Mouse (Mus musculus): ENCODE results near the gene Myl6. TPM values are rescaled to one million over a fixed set of nuclear protein-coding genes. Genes with fewer than 3 reads are reported as not detected.
A peak's percentile ranks its signal among the peaks of the same experiment; 100 is the strongest.
"Not testable (repeated sequence)": the region's sequence is repeated elsewhere in the genome, so short reads cannot be mapped to it uniquely, and the experiment has no call there.

The Myl6 gene
- polyA plus RNA-seq, 1 experiment from 2014 or later, result 852 TPM

DNA sequence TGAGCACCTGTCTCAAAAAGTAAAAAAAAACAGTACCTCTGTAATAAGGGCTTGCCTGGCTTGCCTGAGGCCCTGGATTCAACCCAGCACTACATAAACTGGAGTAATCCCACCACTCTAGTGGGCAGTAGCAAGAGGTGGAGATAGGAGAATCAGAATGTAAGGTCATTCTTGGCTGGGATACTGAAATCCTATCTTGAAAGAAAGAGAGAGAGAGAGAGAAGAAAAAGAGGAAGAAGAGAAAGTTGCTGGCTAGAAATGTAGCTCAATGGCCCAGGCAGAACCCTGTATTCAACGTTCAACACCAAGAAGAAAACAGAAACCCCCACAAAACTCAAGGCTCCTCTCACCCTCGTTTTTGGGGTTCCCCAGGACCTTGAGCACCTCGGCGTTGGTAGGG is 2.0 kb upstream of the Myl6 start:
- H3K9me3 ChIP-seq (replicated peaks; ENCODE audit: control insufficient read depth, low read length, poor library complexity, severe bottlenecking), result no peaks in the 10 kb centered on the region
- H3K4me3 ChIP-seq (ENCODE audit: low read depth, low read length), result no peak overlapping the region
- H3K4me2 ChIP-seq (ENCODE audit: low read length), result no peak overlapping the region
- H3K9ac ChIP-seq (ENCODE audit: low read depth, low read length), result no peak overlapping the region
- no peak for ATAC-seq
- 74% methylated on average over 4 of the region's 4 CpGs for WGBS
- peaks cover 8% of the 10 kb centered on the region for H3K36me3 ChIP-seq (ENCODE audit: control insufficient read depth, insufficient read depth, low read length)
- H3K27me3 ChIP-seq (ENCODE audit: control insufficient read depth, insufficient read depth, low read depth, low read length), result no peaks in the 10 kb centered on the region
- H3K27ac ChIP-seq (ENCODE audit: low read length), result no peak overlapping the region
- H3K4me1 ChIP-seq (ENCODE audit: control insufficient read depth, insufficient read depth, low read length), result peaks cover 31% of the 10 kb centered on the region

DNA sequence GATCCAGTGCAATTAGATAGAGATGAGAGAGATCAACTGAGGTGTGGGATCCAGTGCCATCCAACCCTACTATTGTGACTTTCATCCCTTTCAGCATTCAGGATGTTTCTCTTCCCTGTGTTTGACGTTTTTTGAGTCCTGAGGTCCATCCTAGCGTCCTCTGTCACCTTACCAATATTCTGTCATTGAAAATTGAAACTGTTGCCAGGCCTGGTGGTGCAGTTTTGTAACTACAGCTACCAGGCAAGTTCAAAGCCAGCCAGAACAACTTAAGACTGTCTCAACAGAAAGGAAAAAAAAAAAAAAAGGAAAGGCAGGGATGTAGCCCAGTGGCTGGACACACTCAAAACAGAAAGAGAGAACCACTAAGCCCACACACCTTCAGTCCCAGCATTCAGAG is 1.3 kb upstream of the Myl6 start:
- no peak overlapping the region for H3K4me3 ChIP-seq (ENCODE audit: low read depth, low read length)
- no peak overlapping the region for H3K27ac ChIP-seq (ENCODE audit: low read length)
- peaks cover 36% of the 10 kb centered on the region for H3K4me1 ChIP-seq (ENCODE audit: control insufficient read depth, insufficient read depth, low read length)
- H3K4me2 ChIP-seq (ENCODE audit: low read length), result no peak overlapping the region; the same call in 1 of the 2 replicates
- H3K27me3 ChIP-seq (ENCODE audit: control insufficient read depth, insufficient read depth, low read depth, low read length), result no peaks in the 10 kb centered on the region
- H3K9me3 ChIP-seq (replicated peaks; ENCODE audit: control insufficient read depth, low read length, poor library complexity, severe bottlenecking), result no peaks in the 10 kb centered on the region
- no peak overlapping the region for H3K9ac ChIP-seq (ENCODE audit: low read depth, low read length)
- peaks cover 11% of the 10 kb centered on the region for H3K36me3 ChIP-seq (ENCODE audit: control insufficient read depth, insufficient read depth, low read length)
- ATAC-seq, result no peak
- 79% methylated on average over 2 of the region's 2 CpGs for WGBS

DNA sequence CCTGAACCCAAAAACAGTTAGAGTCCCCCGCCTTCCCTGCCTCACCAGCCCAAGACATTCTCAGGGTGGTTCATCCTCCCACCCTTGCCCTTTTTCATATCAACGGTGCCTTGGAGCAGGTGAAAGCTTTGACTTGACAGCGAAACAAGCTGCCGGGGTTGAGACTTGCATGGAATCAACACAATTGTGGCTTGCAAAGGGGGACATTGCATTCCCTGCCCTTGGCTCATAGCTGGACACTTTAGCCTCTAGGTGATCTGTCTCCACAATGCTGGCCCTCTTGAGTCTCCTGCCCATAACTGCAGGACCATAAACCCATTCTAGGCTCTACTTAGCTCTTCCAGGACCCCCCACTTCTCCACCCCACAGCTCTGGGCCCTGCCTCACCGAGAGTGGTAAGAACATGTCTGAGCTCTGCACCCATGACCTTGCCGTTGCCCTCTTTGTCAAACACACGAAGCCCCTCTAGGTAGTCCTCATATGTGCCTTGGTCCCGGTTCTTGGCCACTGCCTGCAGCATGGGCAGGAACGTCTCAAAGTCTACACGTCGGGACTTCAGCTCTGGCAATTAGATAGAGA is 811 bp upstream of the Myl6 start:
- Histone ChIP-seq H3K27ac (ENCODE audit: low read length) (peak overlapping the region; percentile 96), H3K27me3 (ENCODE audit: control insufficient read depth, insufficient read depth, low read depth, low read length) (no peaks in the 10 kb centered on the region), H3K9ac (ENCODE audit: low read depth, low read length) (peak overlapping the region; percentile 81), H3K4me1 (ENCODE audit: control insufficient read depth, insufficient read depth, low read length) (peaks cover 36% of the 10 kb centered on the region), H3K9me3 (replicated peaks; ENCODE audit: control insufficient read depth, low read length, poor library complexity, severe bottlenecking) (no peaks in the 10 kb centered on the region), H3K4me3 (ENCODE audit: low read depth, low read length) (peak overlapping the region; percentile 77), H3K4me2 (ENCODE audit: low read length) (peak overlapping the region; percentile 56), H3K36me3 (ENCODE audit: control insufficient read depth, insufficient read depth, low read length) (peaks cover 16% of the 10 kb centered on the region)
- 61% methylated on average over 11 of the region's 11 CpGs for WGBS
- ATAC-seq, result no peak

DNA sequence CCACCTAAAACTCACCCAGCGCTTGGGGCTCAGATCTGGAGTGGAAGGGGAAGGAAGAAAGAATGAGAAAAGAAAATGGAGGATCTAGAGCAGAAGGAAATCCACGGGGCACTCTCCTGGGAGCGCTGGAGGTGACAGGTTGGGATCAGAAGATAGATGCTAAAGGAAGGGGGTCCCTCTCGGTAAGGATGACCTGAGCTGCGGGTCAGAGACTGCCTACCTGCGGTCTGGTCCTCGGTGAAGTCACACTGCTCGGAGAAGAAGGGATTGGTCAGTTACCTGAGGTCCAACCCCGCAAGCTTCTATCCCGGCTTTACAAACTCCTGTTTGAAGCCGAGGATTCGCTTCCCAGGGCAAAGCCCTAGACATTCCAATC is 638 bp downstream of the Myl6 start:
- peak overlapping the region; percentile 85 for H3K9ac ChIP-seq (ENCODE audit: low read depth, low read length)
- H3K27me3 ChIP-seq (ENCODE audit: control insufficient read depth, insufficient read depth, low read depth, low read length), result no peaks in the 10 kb centered on the region
- peak overlapping the region; percentile 96 for H3K27ac ChIP-seq (ENCODE audit: low read length)
- H3K36me3 ChIP-seq (ENCODE audit: control insufficient read depth, insufficient read depth, low read length), result peaks cover 27% of the 10 kb centered on the region
- H3K4me3 ChIP-seq (ENCODE audit: low read depth, low read length), result peak overlapping the region; percentile 77
- H3K9me3 ChIP-seq (replicated peaks; ENCODE audit: control insufficient read depth, low read length, poor library complexity, severe bottlenecking), result no peaks in the 10 kb centered on the region
- WGBS, result 0% methylated on average over 12 of the region's 12 CpGs
- peak overlapping the region; percentile 78 for H3K4me2 ChIP-seq (ENCODE audit: low read length)
- ATAC-seq, result peak; percentile 37
- H3K4me1 ChIP-seq (ENCODE audit: control insufficient read depth, insufficient read depth, low read length), result peaks cover 31% of the 10 kb centered on the region

DNA sequence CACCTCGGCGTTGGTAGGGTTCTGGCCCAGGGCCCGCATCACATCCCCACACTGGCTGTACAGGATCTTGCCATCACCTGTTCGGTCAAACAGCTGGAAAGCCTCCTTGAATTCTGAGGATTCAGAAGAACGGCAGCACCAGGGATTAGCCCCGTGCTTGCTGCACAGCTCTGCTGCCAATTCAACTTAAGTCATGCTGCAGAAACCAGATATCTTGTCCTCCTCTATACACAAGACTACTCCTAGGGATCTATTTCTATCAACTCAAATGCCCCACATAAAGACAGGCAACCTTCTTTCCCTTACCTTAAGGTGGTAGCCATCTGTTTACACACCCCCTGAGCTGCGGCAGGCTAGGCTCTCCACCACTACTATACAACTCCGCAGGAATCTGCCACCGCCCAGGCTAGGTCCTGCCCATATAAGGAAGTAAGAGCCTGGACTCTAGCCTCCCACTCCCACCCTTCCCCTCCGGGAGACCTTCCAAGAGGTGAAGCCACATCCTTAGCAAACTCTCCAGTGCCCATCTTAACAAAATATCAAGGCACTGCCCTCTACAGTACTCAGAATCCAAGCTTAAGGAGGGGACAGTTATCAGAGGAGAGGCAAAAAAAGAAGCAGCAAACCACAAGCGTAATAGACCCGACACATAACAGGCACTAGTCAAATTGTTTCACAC is 1.2 kb downstream of the Myl6 start:
- Histone ChIP-seq H3K27ac (ENCODE audit: low read length) (peak overlapping the region; percentile 96), H3K9me3 (replicated peaks; ENCODE audit: control insufficient read depth, low read length, poor library complexity, severe bottlenecking) (no peaks in the 10 kb centered on the region), H3K9ac (ENCODE audit: low read depth, low read length) (peak overlapping the region; percentile 85), H3K4me1 (ENCODE audit: control insufficient read depth, insufficient read depth, low read length) (peaks cover 26% of the 10 kb centered on the region), H3K4me3 (ENCODE audit: low read depth, low read length) (peak overlapping the region; percentile 77), H3K27me3 (ENCODE audit: control insufficient read depth, insufficient read depth, low read depth, low read length) (no peaks in the 10 kb centered on the region), H3K36me3 (ENCODE audit: control insufficient read depth, insufficient read depth, low read length) (peaks cover 30% of the 10 kb centered on the region), H3K4me2 (ENCODE audit: low read length) (peak overlapping the region; percentile 78)
- ATAC-seq, result peak; percentile 31; the same call in 1 of the 2 replicates
- WGBS, result 26% methylated on average over 12 of the region's 12 CpGs

DNA sequence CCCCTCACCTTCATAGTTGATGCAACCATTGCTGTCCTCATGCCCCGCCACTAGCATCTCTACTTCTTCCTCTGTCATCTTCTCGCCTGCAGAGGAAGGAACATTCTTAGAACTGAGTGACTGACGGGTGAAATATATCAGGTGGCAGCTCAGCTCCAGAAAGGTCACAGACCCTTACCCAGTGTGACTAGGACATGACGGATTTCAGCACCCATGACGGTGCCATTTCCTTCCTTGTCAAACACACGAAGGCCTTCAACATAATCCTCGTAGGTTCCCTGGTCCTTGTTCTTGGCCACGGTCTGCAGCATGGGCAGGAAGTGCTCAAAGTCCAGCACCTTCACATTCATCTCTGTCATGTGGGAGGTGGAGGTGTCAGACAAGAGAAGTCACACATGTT is 1.9 kb downstream of the Myl6 start:
- H3K4me3 ChIP-seq (ENCODE audit: low read depth, low read length), result peak overlapping the region; percentile 77
- not testable (repeated sequence) for H3K9me3 ChIP-seq (replicated peaks; ENCODE audit: control insufficient read depth, low read length, poor library complexity, severe bottlenecking); H3K27me3 ChIP-seq (ENCODE audit: control insufficient read depth, insufficient read depth, low read depth, low read length); ATAC-seq
- 80% methylated on average over 8 of the region's 8 CpGs for WGBS
- peaks cover 26% of the 10 kb centered on the region for H3K4me1 ChIP-seq (ENCODE audit: control insufficient read depth, insufficient read depth, low read length)
- H3K36me3 ChIP-seq (ENCODE audit: control insufficient read depth, insufficient read depth, low read length), result peaks cover 37% of the 10 kb centered on the region
- H3K4me2 ChIP-seq (ENCODE audit: low read length), result peak overlapping the region; percentile 78
- H3K27ac ChIP-seq (ENCODE audit: low read length), result peak overlapping the region; percentile 43
- peak overlapping the region; percentile 1; the same call in 1 of the 2 replicates for H3K9ac ChIP-seq (ENCODE audit: low read depth, low read length)

DNA sequence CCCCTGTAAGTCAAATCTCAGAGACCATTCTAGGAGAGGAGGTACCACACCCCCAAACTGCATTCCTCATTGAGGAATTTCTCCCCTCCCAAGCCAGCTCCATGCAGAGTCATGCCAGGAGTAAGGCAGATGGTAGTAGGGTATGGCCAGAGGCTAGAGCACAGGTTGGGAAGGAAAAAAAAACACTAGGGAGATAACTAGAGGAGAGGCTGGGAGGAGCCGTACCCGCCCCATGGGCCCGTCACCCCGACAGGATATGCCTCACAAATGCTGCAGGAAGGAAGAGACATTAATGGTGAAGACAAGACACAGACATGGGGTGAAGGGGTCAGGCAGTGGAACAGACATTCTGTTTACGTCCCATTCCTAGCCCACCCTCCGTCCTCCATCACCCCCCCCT is 2.5 kb downstream of the Myl6 start:
- H3K36me3 ChIP-seq (ENCODE audit: control insufficient read depth, insufficient read depth, low read length), result peaks cover 38% of the 10 kb centered on the region
- ATAC-seq, result no peak
- peak overlapping the region; percentile 54; the same call in 1 of the 2 replicates for H3K9ac ChIP-seq (ENCODE audit: low read depth, low read length)
- no peaks in the 10 kb centered on the region for H3K27me3 ChIP-seq (ENCODE audit: control insufficient read depth, insufficient read depth, low read depth, low read length)
- peaks cover 26% of the 10 kb centered on the region for H3K4me1 ChIP-seq (ENCODE audit: control insufficient read depth, insufficient read depth, low read length)
- H3K27ac ChIP-seq (ENCODE audit: low read length), result peak overlapping the region; percentile 43
- 80% methylated on average over 6 of the region's 6 CpGs for WGBS
- H3K4me3 ChIP-seq (ENCODE audit: low read depth, low read length), result 0 out of 2 replicates have a peak overlapping the region, but pooled peaks have one; percentile 77
- H3K9me3 ChIP-seq (replicated peaks; ENCODE audit: control insufficient read depth, low read length, poor library complexity, severe bottlenecking), result no peaks in the 10 kb centered on the region
- H3K4me2 ChIP-seq (ENCODE audit: low read length), result peak overlapping the region; percentile 78

DNA sequence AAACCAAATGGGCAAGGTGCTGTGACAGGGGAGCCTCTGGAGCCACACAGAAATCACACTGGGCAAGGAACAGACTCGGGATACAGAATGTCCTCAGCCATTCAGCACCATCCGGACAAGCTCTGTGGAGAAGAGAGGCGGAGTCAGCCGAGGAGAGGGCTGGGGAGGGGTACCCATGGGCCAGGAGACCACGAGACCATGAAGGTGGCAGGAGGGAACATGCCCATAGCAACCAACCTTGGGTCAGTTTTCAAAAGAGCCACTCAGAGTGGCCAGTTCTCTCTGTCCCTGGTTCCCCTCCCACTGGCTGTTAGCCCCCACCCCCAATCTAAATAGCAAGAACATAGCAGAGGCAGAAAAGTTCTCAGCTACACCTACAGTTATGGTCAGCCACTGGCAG is 3.0 kb downstream of the Myl6 start:
- Histone ChIP-seq H3K4me1 (ENCODE audit: control insufficient read depth, insufficient read depth, low read length) (peaks cover 26% of the 10 kb centered on the region), H3K4me2 (ENCODE audit: low read length) (peak overlapping the region; percentile 78; the same call in 1 of the 2 replicates), H3K27me3 (ENCODE audit: control insufficient read depth, insufficient read depth, low read depth, low read length) (no peaks in the 10 kb centered on the region), H3K27ac (ENCODE audit: low read length) (peak overlapping the region; percentile 43; the same call in 1 of the 2 replicates), H3K4me3 (ENCODE audit: low read depth, low read length) (no peak overlapping the region), H3K9me3 (replicated peaks; ENCODE audit: control insufficient read depth, low read length, poor library complexity, severe bottlenecking) (no peaks in the 10 kb centered on the region), H3K9ac (ENCODE audit: low read depth, low read length) (no peak overlapping the region), H3K36me3 (ENCODE audit: control insufficient read depth, insufficient read depth, low read length) (peaks cover 41% of the 10 kb centered on the region)
- WGBS, result 36% methylated on average over 5 of the region's 5 CpGs
- no peak for ATAC-seq

DNA sequence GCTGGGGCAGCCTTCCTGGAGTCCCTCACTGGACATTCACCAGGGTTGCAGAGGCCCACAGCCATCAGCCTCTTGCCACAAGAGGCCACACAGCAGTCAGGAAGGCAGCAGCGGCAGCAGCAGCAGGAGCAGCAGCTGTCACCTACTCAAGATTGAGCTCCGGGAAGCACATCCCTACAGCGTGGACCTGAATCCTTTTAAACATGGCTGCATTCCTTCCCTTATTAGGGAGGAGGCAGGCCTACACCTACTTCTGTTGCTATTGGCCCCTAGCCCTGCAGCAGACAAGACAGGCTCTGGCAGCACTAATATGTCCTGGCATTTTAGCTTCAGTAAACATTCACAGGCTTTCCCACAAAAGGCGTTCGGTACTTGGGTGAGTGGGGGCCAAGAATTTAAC is 3.7 kb downstream of the Myl6 start:
- no peak for ATAC-seq
- Histone ChIP-seq H3K9ac (ENCODE audit: low read depth, low read length) (no peak overlapping the region), H3K4me3 (ENCODE audit: low read depth, low read length) (no peak overlapping the region), H3K27me3 (ENCODE audit: control insufficient read depth, insufficient read depth, low read depth, low read length) (no peaks in the 10 kb centered on the region), H3K27ac (ENCODE audit: low read length) (0 out of 2 replicates have a peak overlapping the region, but pooled peaks have one; percentile 33), H3K4me2 (ENCODE audit: low read length) (no peak overlapping the region), H3K4me1 (ENCODE audit: control insufficient read depth, insufficient read depth, low read length) (peaks cover 26% of the 10 kb centered on the region), H3K36me3 (ENCODE audit: control insufficient read depth, insufficient read depth, low read length) (peaks cover 48% of the 10 kb centered on the region), H3K9me3 (replicated peaks; ENCODE audit: control insufficient read depth, low read length, poor library complexity, severe bottlenecking) (no peaks in the 10 kb centered on the region)
- 75% methylated on average over 5 of the region's 5 CpGs for WGBS
